28 mouse cellular contexts compared by ENCODE assay signal in the genomic region with DNA sequence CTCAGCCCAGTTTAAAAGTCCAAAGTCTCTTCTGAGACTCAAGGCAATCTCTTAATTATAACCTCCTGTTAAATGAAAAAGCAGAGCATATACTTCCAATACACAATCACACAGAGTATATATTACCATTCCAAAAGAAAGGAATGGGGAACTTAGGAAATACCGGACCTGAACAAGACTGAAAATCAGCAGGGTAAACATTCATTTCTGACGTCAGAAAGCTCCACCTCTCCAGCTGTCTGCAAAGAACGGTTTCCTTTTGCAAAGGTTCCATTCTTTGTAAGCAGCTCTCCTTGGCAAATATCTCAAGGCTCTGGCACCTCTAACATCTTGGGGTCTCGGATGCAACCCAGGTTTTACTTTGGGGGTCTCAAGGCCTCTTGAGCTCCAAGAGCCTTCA. TPM values are rescaled to one million over a fixed set of nuclear protein-coding genes. Genes with fewer than 3 reads are reported as not detected.
DNase-seq lines count a peak whose midpoint lies in the region; ATAC-seq and TF ChIP-seq lines count a peak whose summit lies in the region.
"Had no signal": no experiment of that assay in that cellular context is flagged by ENCODE, and none has a peak within 500 bp of the region (broad histone marks: within the 10 kb centered on the region; RNA-seq: fewer than 3 reads in every experiment).

No protein-coding gene starts in this region.

- 50% methylated on average over 4 of the region's 4 CpGs for WGBS in kidney, postnatal 0 days
- 41% methylated on average over 4 of the region's 4 CpGs for whole genome bisulfite sequencing in kidney, adult 2 months
- WGBS in lung, embryonic 15.5 days, result 20% methylated on average over 4 of the region's 4 CpGs

- no peaks in the 10 kb centered on the region for H3K9me3 ChIP-seq in kidney, postnatal 0 days (replicated peaks; ENCODE audit: low read length)
- H3K9me3 ChIP-seq in lung, embryonic 15.5 days, result no peaks in the 10 kb centered on the region
- H3K9me3 ChIP-seq: embryonic facial prominence, embryonic 15.5 days; heart, embryonic 13.5 days had no signal

- TF ChIP-seq CTCF in kidney, postnatal 0 days (IDR thresholded peaks at IDR 0.05; ENCODE audit: low read depth), result no peak
- no peak for TF ChIP-seq CTCF in kidney, adult 2 months (conservative IDR thresholded peaks at IDR 0.05; ENCODE audit: insufficient read depth, insufficient read length, low read depth, low read length)

- H3K9ac ChIP-seq in kidney, postnatal 0 days (ENCODE audit: low read depth, low read length), result no peak overlapping the region
- H3K9ac ChIP-seq in lung, embryonic 15.5 days, result no peak overlapping the region
- H3K9ac ChIP-seq: embryonic facial prominence, embryonic 15.5 days; heart, embryonic 13.5 days had no signal

- H3K4me1 ChIP-seq in kidney, postnatal 0 days (replicated peaks; ENCODE audit: insufficient read depth, low read length), result no peaks in the 10 kb centered on the region
- H3K4me1 ChIP-seq in kidney, adult 2 months (ENCODE audit: control insufficient read depth, insufficient read depth, low read length), result no peaks in the 10 kb centered on the region
- H3K4me1 ChIP-seq in lung, embryonic 15.5 days, result no peaks in the 10 kb centered on the region

- H3K4me3 ChIP-seq in kidney, postnatal 0 days (replicated peaks; ENCODE audit: low read depth, low read length), result no peak overlapping the region
- H3K4me3 ChIP-seq in kidney, adult 2 months (ENCODE audit: insufficient read depth, low read depth, low read length), result no peak overlapping the region
- H3K4me3 ChIP-seq in lung, embryonic 15.5 days, result no peak overlapping the region
- H3K4me3 ChIP-seq: embryonic facial prominence, embryonic 15.5 days; heart, embryonic 13.5 days; layer of hippocampus, adult 2 months had no signal

- ATAC-seq in kidney, postnatal 0 days (replicated peaks; ENCODE audit: low FRiP score, low read depth), result no peak
- ATAC-seq in lung, embryonic 15.5 days (ENCODE audit: borderline replicate concordance, extremely low read depth, low FRiP score, low TSS enrichment), result no peak
- ATAC-seq in CD4-positive, CD25-positive, alpha-beta regulatory T cell, adult 4 months, result peak; percentile 44
- no peak for ATAC-seq in granulocyte monocyte progenitor cell, adult 5-6 weeks (replicated peaks; ENCODE audit: poor library complexity, severe bottlenecking)
- ATAC-seq: forebrain, embryonic 14.5 days; hindbrain, postnatal 0 days had no signal

- H3K27ac ChIP-seq in kidney, postnatal 0 days, result no peak overlapping the region
- no peak overlapping the region for H3K27ac ChIP-seq in kidney, adult 2 months (ENCODE audit: insufficient read depth, low read depth, low read length)
- no peak overlapping the region for H3K27ac ChIP-seq in lung, embryonic 15.5 days
- H3K27ac ChIP-seq: embryonic facial prominence, embryonic 15.5 days; heart, embryonic 13.5 days; hindbrain, postnatal 0 days; layer of hippocampus, adult 2 months had no signal

- H3K27me3 ChIP-seq in kidney, postnatal 0 days (ENCODE audit: insufficient read depth, low read length), result no peaks in the 10 kb centered on the region
- H3K27me3 ChIP-seq in kidney, adult 2 months (replicated peaks; ENCODE audit: control insufficient read depth, insufficient read depth, low read length), result no peaks in the 10 kb centered on the region
- H3K27me3 ChIP-seq in lung, embryonic 15.5 days, result no peaks in the 10 kb centered on the region
- H3K27me3 ChIP-seq: embryonic facial prominence, embryonic 15.5 days; heart, embryonic 13.5 days had no signal

- no peak for TF ChIP-seq POLR2A in kidney, adult 2 months (IDR thresholded peaks at IDR 0.05; ENCODE audit: low read depth, low read length)

- DNase-seq in kidney, postnatal 0 days (ENCODE audit: low spot score), result peak; percentile 42
- DNase-seq in kidney, adult 2 months, result no peak
- DNase-seq in lung, postnatal 36 days, result no peak
- DNase-seq in induced T-regulatory cell, adult 2 months (ENCODE audit: low read depth), result peak; percentile 36
- DNase-seq: adrenal gland, postnatal 14 days; cerebellum, adult 2 months; cerebellum, postnatal 36 days; embryo, embryonic 11 days; heart, adult 18-20 months; heart, postnatal 14 days; kidney, adult 9 months; kidney, postnatal 25 days; layer of hippocampus, postnatal 36 days; thymus, postnatal 25 days had no signal

- H3K4me2 ChIP-seq in kidney, postnatal 0 days (ENCODE audit: low read length), result no peak overlapping the region
- peak overlapping the region; percentile 13; the same call in 1 of the 2 replicates for H3K4me2 ChIP-seq in lung, embryonic 15.5 days
- H3K4me2 ChIP-seq: embryonic facial prominence, embryonic 15.5 days; heart, embryonic 13.5 days had no signal

- no peaks in the 10 kb centered on the region for H3K36me3 ChIP-seq in kidney, postnatal 0 days (ENCODE audit: insufficient read depth, low read length)
- H3K36me3 ChIP-seq in kidney, adult 2 months (ENCODE audit: control insufficient read depth, insufficient read depth, low read length), result no peaks in the 10 kb centered on the region
- H3K36me3 ChIP-seq in lung, embryonic 15.5 days, result no peaks in the 10 kb centered on the region
- H3K36me3 ChIP-seq: embryonic facial prominence, embryonic 15.5 days; heart, embryonic 13.5 days had no signal

RNA-seq across cellular contexts. Expression of a gene that starts 31.0 kb away (rescaled TPM):
- polyA plus RNA-seq in kidney, postnatal 0 days (2015; fragmentation: Nextera tagmentation; extraction: Ambion mirVana), result 8.1 and 8.2 TPM in 2 replicates
- 1.7 and 2.3 TPM in 2 replicates for polyA plus RNA-seq in kidney, adult 2 months (2012; rRNA removed)
- 6.3 and 7.3 TPM in 2 replicates for polyA plus RNA-seq in lung, embryonic 15.5 days (2015; fragmentation: Nextera tagmentation; extraction: Ambion mirVana)
- 10 to 100 TPM; 74.5 to 78.4 TPM for polyA plus RNA-seq in CD4-positive, CD25-positive, alpha-beta regulatory T cell, adult 4 months (2017; shearing (Covaris generic))
- total RNA-seq in granulocyte monocyte progenitor cell, adult 5-6 weeks (2014; fragmentation: Nextera tagmentation), result 116 and 120 TPM in 2 replicates
- 125 and 126 TPM in 2 replicates for total RNA-seq in granulocyte monocyte progenitor cell, adult 5-6 weeks (2017)

RNA-seq across cellular contexts. Expression of a gene that starts 52.5 kb away (rescaled TPM):
- 0.13 and 0.18 TPM in 2 replicates for polyA plus RNA-seq in kidney, postnatal 0 days (2015; fragmentation: Nextera tagmentation; extraction: Ambion mirVana)
- 0.01 and 0.42 TPM in 2 replicates for polyA plus RNA-seq in kidney, adult 2 months (2012; rRNA removed)
- polyA plus RNA-seq in lung, embryonic 15.5 days (2015; fragmentation: Nextera tagmentation; extraction: Ambion mirVana), result 0.48 and 0.64 TPM in 2 replicates
- polyA plus RNA-seq in CD4-positive, CD25-positive, alpha-beta regulatory T cell, adult 4 months (2017; shearing (Covaris generic)), result not detected
- total RNA-seq in granulocyte monocyte progenitor cell, adult 5-6 weeks (2014; fragmentation: Nextera tagmentation), result not detected in 2 replicates
- not detected in 2 replicates for total RNA-seq in granulocyte monocyte progenitor cell, adult 5-6 weeks (2017)

RNA-seq across cellular contexts. Expression of a gene that starts 54.8 kb away (rescaled TPM):
- polyA plus RNA-seq in kidney, postnatal 0 days (2015; fragmentation: Nextera tagmentation; extraction: Ambion mirVana), result 0.08 and 0.14 TPM in 2 replicates
- 0.08 TPM in 1 of 2 replicates, not detected in the other for polyA plus RNA-seq in kidney, adult 2 months (2012; rRNA removed)
- polyA plus RNA-seq in lung, embryonic 15.5 days (2015; fragmentation: Nextera tagmentation; extraction: Ambion mirVana), result 0.13 and 0.15 TPM in 2 replicates
- not detected for polyA plus RNA-seq in CD4-positive, CD25-positive, alpha-beta regulatory T cell, adult 4 months (2017; shearing (Covaris generic))
- not detected in 2 replicates for total RNA-seq in granulocyte monocyte progenitor cell, adult 5-6 weeks (2014; fragmentation: Nextera tagmentation)
- not detected in 2 replicates for total RNA-seq in granulocyte monocyte progenitor cell, adult 5-6 weeks (2017)
- total RNA-seq: adrenal gland, postnatal 14 days; hindbrain, postnatal 0 days; left cerebral cortex, postnatal 10 days; midbrain, postnatal 0 days had no signal
- polyA plus RNA-seq: forebrain, embryonic 14.5 days; hindbrain, embryonic 11.5 days; limb, embryonic 11.5 days; spleen, adult 2 months; testis, adult 2 months had no signal

Comparison
In these comparisons a context has a peak if more than half of its experiments do, and no peak if none do; other contexts are left out.
1. DNase-seq: peak in kidney, postnatal 0 days (single experiment) and induced T-regulatory cell, adult 2 months (single experiment); none in kidney, adult 2 months (single experiment) and lung, postnatal 36 days (single experiment).